Mouse (Mus musculus): ENCODE data around the gene Mettl23.

DNA sequence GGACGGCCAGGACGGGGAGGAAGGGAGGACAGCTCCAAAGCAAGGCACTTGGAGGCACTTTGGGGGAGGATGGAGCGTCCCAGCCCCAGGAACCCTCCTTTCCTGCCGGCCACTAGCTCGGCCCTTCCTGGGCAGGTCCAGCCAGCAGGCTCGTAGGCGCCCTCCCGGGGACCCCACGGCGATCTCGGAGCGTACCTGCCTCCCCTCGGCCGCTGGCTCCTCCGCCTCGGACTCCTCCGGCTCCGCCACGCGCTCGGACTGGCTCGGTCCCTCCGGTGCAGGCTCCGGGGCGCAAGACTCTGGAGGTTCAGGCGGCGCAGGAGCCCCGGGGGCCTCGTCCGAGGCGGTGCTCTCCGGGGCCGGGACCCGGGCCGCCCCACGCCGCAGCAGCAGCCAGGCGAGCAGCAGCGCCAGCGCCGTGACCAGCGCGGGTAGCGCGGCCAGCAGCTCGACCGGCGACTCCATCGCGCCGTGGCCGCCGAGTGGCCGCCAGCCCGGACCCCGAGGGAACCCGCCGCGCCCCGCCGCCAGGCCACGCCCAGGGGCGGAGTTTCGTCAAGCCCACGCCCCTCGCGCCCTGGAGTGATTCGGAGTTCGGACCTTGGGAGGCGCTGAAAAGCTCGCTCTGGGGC is 15.4 kb upstream of the Mettl23 start, which contains the start of gene Mxra7:
- no peak for TF ChIP-seq POLR2A (IDR thresholded peaks at IDR 0.05; ENCODE audit: extremely low read depth, insufficient read depth, low read length)
- no peak for TF ChIP-seq CTCF (IDR thresholded peaks at IDR 0.05; ENCODE audit: extremely low read depth, insufficient read depth, low read length)

Measured in cortical plate, adult 2 months (tissue).